ENCODE assay signal across 19 mouse cellular contexts in the genomic region with DNA sequence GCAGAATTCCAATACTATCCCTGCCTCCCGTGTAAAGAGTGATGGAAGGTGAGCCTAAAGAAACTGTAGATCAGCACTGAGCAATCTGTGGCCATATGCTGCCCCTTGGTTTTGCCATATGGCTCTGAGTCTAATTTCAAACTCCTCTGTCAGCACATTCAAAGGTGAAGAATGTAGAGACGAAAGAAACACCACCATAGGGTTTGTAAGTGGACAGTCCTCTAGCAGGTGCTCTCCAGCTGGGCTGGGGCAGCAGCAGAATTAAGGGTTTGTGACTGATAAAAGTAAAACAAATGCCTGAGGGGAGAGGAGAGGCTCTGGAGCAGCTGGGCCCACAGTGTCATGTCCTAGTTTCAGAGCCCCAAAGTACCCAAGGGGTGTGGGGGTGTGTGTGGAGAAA. TPM values are rescaled to one million over a fixed set of nuclear protein-coding genes. Genes with fewer than 3 reads are reported as not detected.
A peak's percentile ranks its signal among the peaks of the same experiment; 100 is the strongest.
DNase-seq lines count a peak whose midpoint lies in the region; ATAC-seq lines count a peak whose summit lies in the region.
"Had no signal": no experiment of that assay in that cellular context is flagged by ENCODE, and none has a peak within 500 bp of the region (broad histone marks: within the 10 kb centered on the region; RNA-seq: fewer than 3 reads in every experiment).

No protein-coding gene starts in this region.

- peak; percentile 66 for DNase-seq in heart, adult 11 months
- no peak for DNase-seq in heart, adult 18-20 months
- peak; percentile 74 for DNase-seq in cerebellum, adult 11-12 months
- peak; percentile 7 to 11 for DNase-seq in cerebellum, postnatal 10 days
- peak; percentile 28 for DNase-seq in retina, postnatal 1 day
- no peak for DNase-seq in urinary bladder, postnatal 10 days (ENCODE audit: low spot score)
- DNase-seq: adrenal gland, postnatal 36 days; gastrocnemius, postnatal 14 days; heart, adult 2 months; kidney, adult 8-10 months; kidney, postnatal 14 days; layer of hippocampus, postnatal 36 days; liver, postnatal 0 days; right cerebral cortex, postnatal 25 days; spleen, adult 18-20 months had no signal

- ATAC-seq in frontal cortex, adult (ENCODE audit: low TSS enrichment): no peak
- ATAC-seq: CD4-positive, CD25-positive, alpha-beta regulatory T cell, adult 4 months; forebrain, embryonic 15.5 days; intestine, embryonic 15.5 days; liver, postnatal 0 days had no signal

RNA-seq across cellular contexts. Expression of gene Tlr4, which starts 6.2 kb away (rescaled TPM):
- total RNA-seq in heart, adult 18-20 months (2021): 10 to 100 TPM; 18.1 to 20.2 TPM

Comparison
In these comparisons a context has a peak if more than half of its experiments do, and no peak if none do; other contexts are left out.
1. DNase-seq: peak in heart, adult 11 months (single experiment), cerebellum, adult 11-12 months (single experiment), cerebellum, postnatal 10 days (2 of 2) and retina, postnatal 1 day (single experiment); none in heart, adult 18-20 months (0 of 2) and urinary bladder, postnatal 10 days (single experiment).